Mouse (Mus musculus): Measurements from ENCODE around the gene Slc2a9.
A peak's percentile ranks its signal among the peaks of the same experiment; 100 is the strongest.

DNA sequence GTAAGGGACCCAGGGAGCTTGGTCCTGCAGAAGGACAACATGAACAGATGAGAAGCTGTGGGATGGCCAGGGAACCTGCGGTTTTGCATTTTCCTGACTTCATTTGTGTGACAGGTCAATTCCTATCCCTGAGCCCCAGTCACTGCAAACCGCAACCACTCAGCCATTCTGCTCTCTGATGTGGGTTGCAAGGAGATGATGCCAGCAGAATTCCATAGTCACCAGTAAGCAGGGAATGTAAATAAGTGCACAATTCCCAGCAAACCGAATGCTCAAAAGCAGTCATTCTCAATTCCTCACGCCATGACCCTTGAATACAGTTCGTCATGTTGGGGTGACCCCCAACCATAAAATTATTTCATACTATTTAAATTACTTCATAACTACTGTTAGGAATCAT, 123.0 kb downstream of the Slc2a9 start:
- no peak for TF ChIP-seq CTCF (IDR thresholded peaks at IDR 0.05; ENCODE audit: control insufficient read depth, insufficient read depth, insufficient read length)
- TF ChIP-seq MAX (IDR thresholded peaks at IDR 0.05) = peak; percentile 73
- TF ChIP-seq USF1 (IDR thresholded peaks at IDR 0.05; ENCODE audit: low read depth) = no peak
- TF ChIP-seq FOSL1 (IDR thresholded peaks at IDR 0.05; ENCODE audit: insufficient read depth, low read length, poor library complexity, severe bottlenecking) = peak; percentile 70
- no peak for TF ChIP-seq MYOG (IDR thresholded peaks at IDR 0.05; ENCODE audit: control insufficient read depth, extremely low read depth, insufficient read length)
